In genomic region chr3:38483551-38483950, GRCm38 (mm10) we compare ENCODE assay signal across 8 mouse cellular contexts. TPM values are rescaled to one million over a fixed set of nuclear protein-coding genes. Genes with fewer than 3 reads are reported as not detected.
DNase-seq lines count a peak whose midpoint lies in the region; ATAC-seq and TF ChIP-seq lines count a peak whose summit lies in the region.

No protein-coding gene starts in this region.

- H3K27me3 ChIP-seq in C2C12 (ENCODE audit: control insufficient read depth, insufficient read depth, insufficient read length) = no peaks in the 10 kb centered on the region
- no peaks in the 10 kb centered on the region for H3K27me3 ChIP-seq in hindbrain, embryonic 11.5 days (ENCODE audit: control insufficient read depth, insufficient read depth, low read length)
- no peaks in the 10 kb centered on the region for H3K27me3 ChIP-seq in lung, embryonic 15.5 days

- H3K36me3 ChIP-seq in C2C12 (ENCODE audit: control insufficient read depth, insufficient read depth) = peaks cover 19% of the 10 kb centered on the region
- H3K36me3 ChIP-seq in hindbrain, embryonic 11.5 days (ENCODE audit: control insufficient read depth, insufficient read depth, low read length) = no peaks in the 10 kb centered on the region
- peaks cover 7% of the 10 kb centered on the region; the same call in 1 of the 2 replicates for H3K36me3 ChIP-seq in lung, embryonic 15.5 days

- peaks cover 11% of the 10 kb centered on the region for H3K4me1 ChIP-seq in hindbrain, embryonic 11.5 days (replicated peaks; ENCODE audit: control insufficient read depth, insufficient read depth, low read length)
- H3K4me1 ChIP-seq in lung, embryonic 15.5 days = peaks cover 39% of the 10 kb centered on the region

- peak overlapping the region; percentile 98 for H3K9ac ChIP-seq in hindbrain, embryonic 11.5 days (ENCODE audit: low read depth, low read length)
- H3K9ac ChIP-seq in lung, embryonic 15.5 days = peak overlapping the region; percentile 99

- peak overlapping the region; percentile 76 for H3K4me3 ChIP-seq in C2C12 (ENCODE audit: insufficient read depth, poor library complexity, severe bottlenecking)
- peak overlapping the region; percentile 95 for H3K4me3 ChIP-seq in hindbrain, embryonic 11.5 days (ENCODE audit: low read depth, low read length)
- peak overlapping the region; percentile 99 for H3K4me3 ChIP-seq in lung, embryonic 15.5 days

- peak; percentile 25 to 46 for DNase-seq in cerebellum, postnatal 14 days
- no peak for DNase-seq in cerebellum, adult 11-12 months
- DNase-seq in embryo, embryonic 10.5 days (ENCODE audit: low spot score) = peak; percentile 48
- peak; percentile 29 for DNase-seq in hindbrain, embryonic 11.5 days (ENCODE audit: low spot score)
- DNase-seq in skeletal muscle tissue, adult 2 months (ENCODE audit: low read depth, low spot score) = peak; percentile 11
- no peak for DNase-seq in gastrocnemius, postnatal 25 days

- H3K79me3 ChIP-seq in C2C12 (ENCODE audit: low read depth) = peaks cover 56% of the 10 kb centered on the region

- H3K27ac ChIP-seq in hindbrain, embryonic 11.5 days (ENCODE audit: low read depth, low read length) = peak overlapping the region; percentile 94; the same call in 1 of the 2 replicates
- H3K27ac ChIP-seq in lung, embryonic 15.5 days = no peak overlapping the region; the same call in 1 of the 2 replicates

- 21% methylated on average over 10 of the region's 10 CpGs for WGBS in hindbrain, embryonic 11.5 days
- WGBS in lung, embryonic 15.5 days = 11% methylated on average over 10 of the region's 10 CpGs

- H3K9me3 ChIP-seq in hindbrain, embryonic 11.5 days (ENCODE audit: control insufficient read depth, low read length) = no peaks in the 10 kb centered on the region
- H3K9me3 ChIP-seq in lung, embryonic 15.5 days = no peaks in the 10 kb centered on the region

- ATAC-seq in hindbrain, embryonic 11.5 days (ENCODE audit: low FRiP score) = no peak
- no peak for ATAC-seq in lung, embryonic 15.5 days (ENCODE audit: borderline replicate concordance, extremely low read depth, low FRiP score, low TSS enrichment)

- TF ChIP-seq CTCF in C2C12 (IDR thresholded peaks at IDR 0.05; ENCODE audit: control insufficient read depth, insufficient read depth, insufficient read length) = no peak

- H3K4me2 ChIP-seq in hindbrain, embryonic 11.5 days (replicated peaks; ENCODE audit: low read depth, low read length) = peak overlapping the region; percentile 84
- peak overlapping the region; percentile 76 for H3K4me2 ChIP-seq in lung, embryonic 15.5 days

- peaks cover 61% of the 10 kb centered on the region for H3K79me2 ChIP-seq in C2C12 (ENCODE audit: control insufficient read depth, insufficient read depth)

- H3ac ChIP-seq in C2C12 (ENCODE audit: control insufficient read depth, insufficient read length, low read depth) = peak overlapping the region; percentile 74

TF ChIP-seq in C2C12, 6 proteins besides CTCF, POLR2A, EP300 and RAD21:
- TF ChIP-seq MAX (IDR thresholded peaks at IDR 0.05) (no peak), MYOG (IDR thresholded peaks at IDR 0.05; ENCODE audit: control insufficient read depth, extremely low read depth, insufficient read length) (no peak), FOSL1 (IDR thresholded peaks at IDR 0.05; ENCODE audit: insufficient read depth, low read length, poor library complexity, severe bottlenecking) (no peak), USF1 (IDR thresholded peaks at IDR 0.05; ENCODE audit: low read depth) (no peak), MYOD1 (IDR thresholded peaks at IDR 0.05; ENCODE audit: control insufficient read depth, insufficient read length, low read depth) (no peak), CEBPB (IDR thresholded peaks at IDR 0.05; ENCODE audit: low read depth) (no peak)

RNA-seq across cellular contexts. Expression of gene Ankrd50, which starts 1.1 kb away (rescaled TPM):
- polyA plus RNA-seq in C2C12 (2012; fragmentation: generic; extraction: Trizol) = 31.0 TPM
- 28.1 and 30.4 TPM in 2 replicates for polyA plus RNA-seq in hindbrain, embryonic 11.5 days (2014; fragmentation: Nextera tagmentation; extraction: Ambion mirVana)
- 17.7 and 17.8 TPM in 2 replicates for polyA plus RNA-seq in lung, embryonic 15.5 days (2015; fragmentation: Nextera tagmentation; extraction: Ambion mirVana)
- total RNA-seq in gastrocnemius, postnatal 25 days (2021) = 10 to 100 TPM in 1 of 2 experiments, 1 to 10 TPM in 1; 8.7 to 13.9 TPM

Comparison
In these comparisons a context has a peak if more than half of its experiments do, and no peak if none do; other contexts are left out.
1. DNase-seq: peak in cerebellum, postnatal 14 days (2 of 2), embryo, embryonic 10.5 days (single experiment), hindbrain, embryonic 11.5 days (single experiment) and skeletal muscle tissue, adult 2 months (single experiment); none in cerebellum, adult 11-12 months (single experiment) and gastrocnemius, postnatal 25 days (single experiment).
2. Peak in every context shown above with its lines, with median percentiles within 50 percentile points of each other: H3K4me3 ChIP-seq.